Mouse (Mus musculus): Measurements from ENCODE around the gene Crtac1.

Gene Crtac1

GRCm38 (mm10) chr19:42278461-42278860 lies 153.1 kb downstream of the Crtac1 start:
- DNase-seq (ENCODE audit: low read depth), result no peak

- DNase-seq (ENCODE audit: low read depth), result no peak
Observed at GRCm38 (mm10) chr19:42277288-42277687, 154.3 kb downstream of the Crtac1 start.

- DNase-seq (ENCODE audit: low read depth), result peak; percentile 67
Observed at GRCm38 (mm10) chr19:42272003-42272963, 159.3 kb downstream of the Crtac1 start.

DNA sequence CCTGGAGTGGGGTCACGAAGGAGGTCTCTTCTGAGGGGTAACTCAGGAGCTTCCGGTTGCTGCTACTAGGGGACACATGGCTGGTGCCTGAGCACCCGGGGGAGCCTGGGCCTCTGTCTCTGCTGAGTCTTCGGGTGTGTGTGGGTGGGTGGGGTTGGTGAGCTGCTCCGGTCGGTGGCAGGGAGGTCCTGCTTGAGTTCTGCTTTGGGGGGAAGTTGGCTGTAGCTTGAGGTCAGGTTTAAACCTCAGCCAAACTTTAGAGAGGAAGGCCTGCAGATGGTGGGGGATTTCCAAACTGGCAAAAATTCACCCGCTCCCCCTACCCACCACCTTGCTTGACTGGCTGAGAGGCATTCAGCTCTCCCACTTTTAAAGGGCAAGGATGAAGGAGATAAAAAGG lies 160.4 kb downstream of the Crtac1 start:
- no peak for DNase-seq (ENCODE audit: low read depth)

DNA sequence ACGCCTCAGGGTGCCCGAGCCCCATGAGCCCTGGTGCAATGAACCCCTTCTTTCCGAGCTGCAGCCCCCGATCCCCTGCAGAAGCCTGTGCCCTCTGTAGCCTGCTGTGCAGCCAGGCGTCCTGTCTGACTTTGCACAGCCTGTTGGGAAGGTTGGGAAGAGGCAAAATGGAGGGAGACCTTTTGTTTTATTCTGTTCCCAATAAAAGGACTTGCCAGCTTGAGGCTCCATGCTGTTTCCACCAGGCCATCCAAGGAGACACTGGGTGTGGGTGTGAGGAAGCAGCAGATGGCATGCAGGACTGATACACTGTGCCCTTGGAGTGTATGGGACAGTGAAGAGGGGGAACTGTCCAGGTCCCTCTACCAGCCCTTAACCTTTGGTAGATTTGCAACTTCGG lies 161.5 kb downstream of the Crtac1 start:
- DNase-seq (ENCODE audit: low read depth), result no peak

DNA sequence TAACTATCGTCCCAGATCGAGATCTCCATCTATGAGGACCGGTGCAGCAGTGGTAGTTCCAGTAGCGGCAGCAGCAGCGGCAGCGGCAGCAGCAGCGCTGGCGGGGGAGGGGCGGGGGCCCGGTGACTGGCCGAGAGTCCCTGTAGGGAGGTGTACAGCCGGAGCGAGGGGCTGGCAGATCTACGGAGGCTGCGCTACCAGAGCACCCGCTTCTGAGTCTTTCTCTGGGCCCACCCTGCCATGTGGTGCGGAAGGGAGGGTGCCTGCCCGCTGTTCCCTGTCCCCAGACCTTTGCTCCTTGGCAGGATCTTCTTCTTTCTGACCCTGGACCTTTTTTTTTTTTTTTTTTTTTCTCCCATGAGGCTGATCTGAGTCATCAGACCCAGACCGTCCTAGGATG lies 163.2 kb downstream of the Crtac1 start:
- DNase-seq (ENCODE audit: low read depth), result no peak

- no peak for DNase-seq (ENCODE audit: low read depth)
Observed at GRCm38 (mm10) chr19:42263524-42263923, 168.1 kb downstream of the Crtac1 start.

DNA sequence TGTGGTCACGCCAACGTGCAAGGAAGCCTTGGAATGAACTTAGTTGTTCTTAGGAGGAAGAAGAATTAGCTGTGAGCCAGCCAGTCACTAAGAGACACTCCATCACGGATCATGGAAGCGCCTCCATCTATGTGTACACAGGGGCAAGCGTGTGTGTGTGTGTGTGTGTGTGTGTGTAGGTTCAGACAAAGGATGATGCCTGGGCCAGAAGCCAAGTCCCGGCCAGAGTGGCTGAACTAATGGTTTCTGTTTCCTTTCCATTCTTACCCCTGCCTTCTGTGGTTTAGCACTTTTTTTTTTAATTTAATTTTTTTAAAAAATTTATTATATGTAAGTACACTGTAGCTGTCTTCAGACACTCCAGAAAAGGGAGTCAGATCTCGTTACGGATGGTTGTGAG lies 171.1 kb downstream of the Crtac1 start:
- DNase-seq (ENCODE audit: low read depth), result no peak

GRCm38 (mm10) chr19:42258596-42258995 lies 173.0 kb downstream of the Crtac1 start:
- DNase-seq (ENCODE audit: low read depth), result no peak

- DNase-seq (ENCODE audit: low read depth), result no peak
Observed at GRCm38 (mm10) chr19:42258031-42258430, 173.6 kb downstream of the Crtac1 start.

GRCm38 (mm10) chr19:42257241-42257635 lies 174.3 kb downstream of the Crtac1 start:
- no peak for DNase-seq (ENCODE audit: low read depth)

GRCm38 (mm10) chr19:42256611-42257240 lies 174.9 kb downstream of the Crtac1 start:
- DNase-seq (ENCODE audit: low read depth), result no peak

DNA sequence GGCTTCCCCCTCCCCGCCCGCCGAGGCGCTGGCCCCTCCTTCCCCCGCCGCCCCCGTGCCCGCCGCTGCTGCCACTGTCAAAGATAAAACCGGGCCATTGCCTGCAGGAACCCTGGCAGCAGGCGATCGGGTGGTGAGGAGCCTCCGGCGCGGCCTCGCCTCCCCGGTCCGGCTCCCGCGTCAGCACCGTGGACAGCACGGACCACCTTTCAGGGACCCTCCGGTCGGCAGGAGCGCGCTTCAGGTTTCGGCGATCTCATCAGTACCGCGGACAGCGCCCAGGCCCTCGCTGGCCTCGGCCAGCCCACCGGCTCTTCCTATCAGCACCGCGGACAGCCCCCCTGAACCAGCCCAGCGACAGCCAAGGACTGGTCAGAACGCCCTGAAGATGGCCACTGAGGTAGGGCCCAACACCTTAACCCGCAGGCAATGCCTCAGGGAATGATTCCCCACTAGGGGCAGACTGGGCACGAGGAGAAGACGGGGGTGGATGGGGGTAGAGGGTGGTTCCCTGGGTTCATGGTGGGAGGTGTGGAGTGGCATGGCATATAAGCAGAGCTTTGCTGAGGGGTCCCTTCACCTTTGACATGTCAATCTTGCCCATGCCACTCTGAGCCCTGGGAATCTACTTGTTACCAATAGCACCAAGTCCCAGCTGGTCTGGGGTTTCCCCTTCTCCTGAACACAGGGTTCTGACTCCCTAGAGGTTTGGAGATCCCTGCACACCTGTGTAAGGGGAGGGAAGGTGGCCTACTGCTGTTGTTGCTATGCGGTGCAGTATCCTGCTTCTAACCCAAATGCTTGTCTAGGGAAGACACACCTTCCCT lies 175.6 kb downstream of the Crtac1 start:
- peak; percentile 80 for DNase-seq (ENCODE audit: low read depth)

- no peak for DNase-seq (ENCODE audit: low read depth)
Observed at GRCm38 (mm10) chr19:42255438-42255783, 176.2 kb downstream of the Crtac1 start.

GRCm38 (mm10) chr19:42249976-42250914 lies 181.3 kb downstream of the Crtac1 start:
- DNase-seq (ENCODE audit: low read depth), result no peak

DNA sequence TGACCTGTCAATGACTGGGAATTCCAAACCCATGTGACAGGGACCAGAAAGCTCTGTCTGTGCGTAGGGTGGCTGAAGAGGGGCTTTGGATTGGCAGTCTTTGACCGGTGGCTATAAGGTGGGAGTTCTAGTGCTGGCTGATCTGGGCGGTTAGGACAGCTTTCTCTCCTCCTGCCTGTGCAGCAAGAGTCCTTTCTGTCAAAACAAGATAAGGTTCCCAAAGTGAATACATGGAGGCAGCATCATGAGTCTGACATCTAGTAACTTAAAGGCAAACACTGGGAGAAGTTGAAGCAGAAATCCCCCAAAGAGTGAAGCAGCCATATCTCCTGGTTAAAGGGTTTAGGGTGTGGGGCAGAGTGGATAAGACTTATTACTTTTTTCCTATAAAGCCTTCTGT lies 184.1 kb downstream of the Crtac1 start, which contains the start of gene Golga7b:
Gene Golga7b (plus strand): TSS at position 56 of the 400 bp plus-strand sequence.
- DNase-seq (ENCODE audit: low read depth), result no peak

DNA sequence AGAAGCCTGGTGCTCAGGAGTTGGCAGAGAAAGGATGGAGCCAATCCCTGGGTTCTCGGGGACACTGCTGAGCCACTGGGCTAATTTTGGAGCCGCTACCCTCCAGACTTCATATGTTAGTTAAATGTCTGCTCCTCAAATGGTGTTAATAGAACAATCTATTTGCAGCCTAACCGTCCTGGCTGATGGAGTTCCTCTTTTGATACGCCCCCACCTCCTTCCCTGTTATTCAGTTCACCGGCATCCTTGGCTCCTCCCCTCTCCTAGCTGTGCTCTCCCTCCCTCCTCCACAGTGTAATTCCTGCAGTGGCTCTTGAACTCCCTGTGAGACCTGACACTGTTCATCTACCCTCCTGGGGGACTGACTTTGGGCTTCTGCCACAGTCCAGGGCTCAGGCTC lies 185.0 kb downstream of the Crtac1 start:
- DNase-seq (ENCODE audit: low read depth), result no peak

DNA sequence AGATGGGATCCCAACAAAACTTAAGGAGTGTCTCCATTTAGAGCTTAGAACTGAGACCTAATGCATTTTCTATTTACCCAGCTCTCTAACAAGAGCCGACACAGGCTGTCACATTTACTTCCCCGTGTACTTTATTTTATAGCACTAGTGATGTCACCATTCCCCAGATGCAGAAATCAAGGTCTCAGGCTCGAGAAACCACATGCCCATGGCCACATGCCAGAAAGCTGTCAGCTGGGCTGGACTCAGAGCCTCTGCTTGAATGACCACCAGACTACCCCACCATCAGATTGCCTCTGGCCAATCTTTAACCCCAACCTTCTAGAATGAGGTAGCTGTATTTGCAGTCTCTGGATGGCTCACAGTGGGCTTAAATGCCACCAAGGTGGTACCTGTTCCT lies 188.2 kb downstream of the Crtac1 start:
- DNase-seq (ENCODE audit: low read depth), result no peak

GRCm38 (mm10) chr19:42240881-42241280 lies 190.7 kb downstream of the Crtac1 start:
- DNase-seq (ENCODE audit: low read depth), result no peak

DNA sequence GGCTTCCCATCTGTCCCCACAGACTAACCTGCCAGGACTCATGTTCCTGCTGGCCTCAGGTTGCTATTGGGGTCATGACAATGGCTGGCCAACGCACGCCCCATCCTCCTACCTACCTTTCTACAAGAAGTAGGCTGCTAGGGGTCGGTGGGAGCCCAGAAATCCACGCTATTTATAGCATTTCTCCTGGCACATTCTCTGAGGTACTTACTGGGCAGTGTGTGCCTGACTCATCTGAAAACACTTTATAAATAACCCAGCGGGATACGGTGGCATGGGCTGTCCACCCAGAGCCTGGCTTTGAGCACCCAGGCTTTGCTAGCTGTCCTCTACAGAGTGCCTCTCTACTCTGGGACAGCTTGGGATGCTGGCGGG lies 193.3 kb downstream of the Crtac1 start:
- DNase-seq (ENCODE audit: low read depth), result no peak

GRCm38 (mm10) chr19:42237602-42238340 lies 193.8 kb downstream of the Crtac1 start:
- DNase-seq (ENCODE audit: low read depth), result no peak

Measured in c-Kit-positive CD71-negative TER-119-negative erythroid progenitor cells, embryonic 14.5 days (primary cell).